Mouse (Mus musculus) adrenal gland, adult 2 months (tissue): Measurements from ENCODE around the gene AC170998.1. TPM values are rescaled to one million over a fixed set of nuclear protein-coding genes. Genes with fewer than 3 reads are reported as not detected.
"Not testable (repeated sequence)": the region's sequence is repeated elsewhere in the genome, so short reads cannot be mapped to it uniquely, and the experiment has no call there.

ENCODE experiments used
- DNase-seq: peaks from one replicate; pipeline ENCODE4 v3.0.0; 2021
- polyA plus RNA-seq: library from polyadenylated mRNA; depleted of rRNA; stranded (reverse); fragments of >200 nt; gene quantifications from 2 replicates; pipeline ENCODE4 v1.2.3, GENCODE M21; 2012; rRNA removed
- total RNA-seq, 2 experiments: library from RNA; stranded (reverse); gene quantifications; 2 replicates each; pipeline ENCODE4 v1.2.3; 2021

The AC170998.1 gene
- total and polyA plus RNA-seq, 3 experiments: 0.31 to 1.7 TPM; not detected in 1

- DNase-seq: peak; percentile 15
These were observed 34.9 kb downstream of the AC170998.1 start for GRCm38 (mm10) chr17:28760736-28761312.

GRCm38 (mm10) chr17:28761871-28762270, 36.0 kb downstream of the AC170998.1 start:
- peak; percentile 89 for DNase-seq

- DNase-seq: peak; percentile 92
These were observed 40.3 kb downstream of the AC170998.1 start for GRCm38 (mm10) chr17:28766203-28766602.

- DNase-seq: peak; percentile 66
These were observed 41.1 kb downstream of the AC170998.1 start for GRCm38 (mm10) chr17:28766781-28767515.

- DNase-seq: peak; percentile 48
These were observed 43.4 kb downstream of the AC170998.1 start, which contains the start of gene Mapk13 for GRCm38 (mm10) chr17:28769121-28769874. Mapk13 (plus strand) TSS chr17:28769297.

GRCm38 (mm10) chr17:28769875-28770421, 44.1 kb downstream of the AC170998.1 start:
- peak; percentile 57 for DNase-seq

- DNase-seq: no peak
These were observed 45.4 kb downstream of the AC170998.1 start for GRCm38 (mm10) chr17:28771289-28771688.

- DNase-seq: not testable (repeated sequence)
These were observed 48.4 kb downstream of the AC170998.1 start for GRCm38 (mm10) chr17:28774303-28774702.

- DNase-seq: no peak
These were observed 49.3 kb downstream of the AC170998.1 start for GRCm38 (mm10) chr17:28775161-28775560.

Other genes starting within 250 kb of the AC170998.1 start
- 10 to 100 TPM; 68.0 to 69.5 TPM for gene Fkbp5, start 208.6 kb upstream of the AC170998.1 start, total RNA-seq
- gene Fkbp5, start 208.6 kb upstream of the AC170998.1 start, polyA plus RNA-seq: 24.4 and 27.1 TPM in 2 replicates
- gene Armc12, start 195.3 kb upstream of the AC170998.1 start, total RNA-seq: not detected
- gene Armc12, start 195.3 kb upstream of the AC170998.1 start, polyA plus RNA-seq: not detected in 2 replicates
- not detected for gene Clpsl2, start 176.7 kb upstream of the AC170998.1 start, total RNA-seq
- not detected in 2 replicates for gene Clpsl2, start 176.7 kb upstream of the AC170998.1 start, polyA plus RNA-seq
- not detected for gene Clps, start 165.3 kb upstream of the AC170998.1 start, total RNA-seq
- 1.4 and 45.4 TPM in 2 replicates for gene Clps, start 165.3 kb upstream of the AC170998.1 start, polyA plus RNA-seq
- gene Lhfpl5, start 150.4 kb upstream of the AC170998.1 start, total RNA-seq: 1 to 10 TPM; 1.7 to 2.3 TPM
- 6.6 and 9.0 TPM in 2 replicates for gene Lhfpl5, start 150.4 kb upstream of the AC170998.1 start, polyA plus RNA-seq
- 10 to 100 TPM; 60.1 to 60.6 TPM for gene Srpk1, start 103.4 kb upstream of the AC170998.1 start, total RNA-seq
- gene Srpk1, start 103.4 kb upstream of the AC170998.1 start, polyA plus RNA-seq: 11.3 and 12.0 TPM in 2 replicates
- gene Slc26a8, start 35.9 kb upstream of the AC170998.1 start, total RNA-seq: 1 to 10 TPM; 1.2 to 1.3 TPM
- 1.1 TPM in 2 replicates for gene Slc26a8, start 35.9 kb upstream of the AC170998.1 start, polyA plus RNA-seq
- gene Mapk14, start 34.8 kb upstream of the AC170998.1 start, total RNA-seq: 10 to 100 TPM; 74.4 to 85.2 TPM
- 52.9 and 65.3 TPM in 2 replicates for gene Mapk14, start 34.8 kb upstream of the AC170998.1 start, polyA plus RNA-seq
- 100 to 1,000 TPM in 1 of 2 experiments, 10 to 100 TPM in 1; 97.4 to 350 TPM for gene Mapk13, start 43.2 kb downstream of the AC170998.1 start, total RNA-seq
- gene Mapk13, start 43.2 kb downstream of the AC170998.1 start, polyA plus RNA-seq: 193 and 279 TPM in 2 replicates
- gene Brpf3, start 75.0 kb downstream of the AC170998.1 start, total RNA-seq: 100 to 1,000 TPM in 1 of 2 experiments, 10 to 100 TPM in 1; 65.1 to 134 TPM
- gene Brpf3, start 75.0 kb downstream of the AC170998.1 start, polyA plus RNA-seq: 60.3 and 70.1 TPM in 2 replicates
- gene Pnpla1, start 132.3 kb downstream of the AC170998.1 start, total RNA-seq: under 1 TPM in 1 of 2 experiments, not detected in 1; 0.52 TPM
- gene Pnpla1, start 132.3 kb downstream of the AC170998.1 start, polyA plus RNA-seq: 0.04 and 0.09 TPM in 2 replicates
- not detected for gene 4930539E08Rik, start 189.2 kb downstream of the AC170998.1 start, total RNA-seq
- 0.03 TPM in 1 of 2 replicates, not detected in the other for gene 4930539E08Rik, start 189.2 kb downstream of the AC170998.1 start, polyA plus RNA-seq
- not detected for gene Pxt1, start 217.8 kb downstream of the AC170998.1 start, total RNA-seq
- gene Pxt1, start 217.8 kb downstream of the AC170998.1 start, polyA plus RNA-seq: 0.80 and 1.0 TPM in 2 replicates
- 10 to 100 TPM; 48.2 to 63.7 TPM for gene Kctd20, start 225.9 kb downstream of the AC170998.1 start, total RNA-seq
- gene Kctd20, start 225.9 kb downstream of the AC170998.1 start, polyA plus RNA-seq: 23.5 and 32.7 TPM in 2 replicates